ENCODE assay signal across 8 mouse cellular contexts in the genomic region with DNA sequence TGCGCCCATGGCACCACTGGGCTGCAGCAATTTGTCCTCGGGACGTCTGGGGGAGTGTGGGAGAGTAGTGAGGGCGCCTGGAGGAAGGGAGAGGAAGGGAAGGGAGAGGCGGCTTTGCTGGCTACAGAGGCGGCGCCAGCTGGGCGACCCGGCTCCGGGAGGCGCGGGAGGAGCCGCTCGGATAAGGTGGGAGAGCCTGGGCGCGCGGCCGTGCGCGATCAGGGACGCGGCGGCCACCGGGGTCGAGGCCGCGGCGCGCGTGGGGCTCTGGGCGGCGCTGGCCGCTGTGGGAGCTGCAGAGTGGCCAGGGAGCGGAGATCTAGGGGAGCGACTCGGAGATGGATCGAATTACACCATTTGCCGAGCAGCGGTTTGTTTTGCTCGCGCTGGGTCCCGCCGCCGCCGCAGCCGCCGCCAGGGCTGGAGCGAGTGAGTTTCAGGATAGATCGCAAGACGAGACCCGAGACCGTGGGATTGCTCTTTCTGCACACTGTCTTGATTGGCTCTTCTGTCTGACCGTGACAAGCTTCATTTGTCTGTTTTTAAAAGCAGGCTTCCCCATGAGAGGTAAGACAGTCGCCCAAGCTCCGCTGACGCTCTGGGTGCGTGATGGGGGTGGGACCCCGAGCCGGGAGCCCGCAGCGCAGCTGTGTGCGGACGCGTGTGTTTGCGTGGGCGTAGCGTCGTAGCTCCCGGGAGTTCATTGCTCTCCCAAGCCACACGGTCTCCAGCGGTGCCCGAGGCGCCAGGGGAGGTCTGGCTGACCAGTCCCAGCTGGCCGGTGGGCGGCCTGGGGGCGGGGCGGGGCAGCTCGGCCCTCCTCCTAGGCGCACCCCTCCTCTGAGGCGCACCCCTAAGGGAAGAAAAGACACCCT.
DNase-seq lines count a peak whose midpoint lies in the region; ATAC-seq lines count a peak whose summit lies in the region.

No protein-coding gene starts in this region.

- H3K4me1 ChIP-seq in hindbrain, embryonic 16.5 days (ENCODE audit: control insufficient read depth, insufficient read depth, low read depth, low read length), result peaks cover 34% of the 10 kb centered on the region

- peak overlapping the region; percentile 66 for H3K4me3 ChIP-seq in hindbrain, embryonic 16.5 days (ENCODE audit: low read length)

- H3K27me3 ChIP-seq in hindbrain, embryonic 16.5 days (replicated peaks; ENCODE audit: control insufficient read depth, insufficient read depth, low read length), result no peaks in the 10 kb centered on the region

- peak overlapping the region; percentile 80 for H3K4me2 ChIP-seq in hindbrain, embryonic 16.5 days (ENCODE audit: low read length)

- ATAC-seq in common myeloid progenitor, adult 5-6 weeks (replicated peaks; ENCODE audit: low read depth, poor library complexity, severe bottlenecking), result peak; percentile 62
- ATAC-seq in hindbrain, embryonic 16.5 days, result peak; percentile 86

- H3K9me3 ChIP-seq in hindbrain, embryonic 16.5 days (ENCODE audit: control insufficient read depth, low read length), result no peaks in the 10 kb centered on the region

- no peaks in the 10 kb centered on the region for H3K36me3 ChIP-seq in hindbrain, embryonic 16.5 days (ENCODE audit: control insufficient read depth, insufficient read depth, low read length)

- peak overlapping the region; percentile 97 for H3K27ac ChIP-seq in hindbrain, embryonic 16.5 days (ENCODE audit: low read depth, low read length)

- under 1% methylated on average over 62 of the region's 80 CpGs for WGBS in hindbrain, embryonic 16.5 days

- peak; percentile 93 for DNase-seq in adipocyte (ENCODE audit: low spot score)
- peak; percentile 71 to 84 for DNase-seq in gastrocnemius, adult 8-10 months (ENCODE audit: low spot score in 2 of 2)
- DNase-seq in left cerebral cortex, adult 18-20 months (ENCODE audit: low spot score in 2 of 2), result peak; percentile 65 to 80
- peak; percentile 91 for DNase-seq in lung, postnatal 25 days (ENCODE audit: low spot score)
- peak; percentile 40 for DNase-seq in retina, postnatal 7 days (ENCODE audit: low read depth, low spot score)
- DNase-seq in urinary bladder, postnatal 36 days (ENCODE audit: low spot score in 2 of 2), result peak; percentile 80 to 85

- H3K9ac ChIP-seq in hindbrain, embryonic 16.5 days (ENCODE audit: low read depth, low read length), result peak overlapping the region; percentile 89

Comparison
In these comparisons a context has a peak if more than half of its experiments do, and no peak if none do; other contexts are left out.
1. Peak in every context shown above with its lines: DNase-seq, ATAC-seq, H3K4me3 ChIP-seq and H3K27ac ChIP-seq.
2. DNase-seq: peak in every context shown above with its lines; median percentile 93 in adipocyte; 91 in lung, postnatal 25 days; 82 in urinary bladder, postnatal 36 days; 78 in gastrocnemius, adult 8-10 months; 72 in left cerebral cortex, adult 18-20 months; 40 in retina, postnatal 7 days.